Mouse (Mus musculus) layer of hippocampus, postnatal 36 days (tissue): ENCODE measurements around the gene Ptprf. TPM values are rescaled to one million over a fixed set of nuclear protein-coding genes. Genes with fewer than 3 reads are reported as not detected.
A peak's percentile ranks its signal among the peaks of the same experiment; 100 is the strongest.

ENCODE experiments used
- DNase-seq, 2 experiments: peaks; one replicate each; pipeline ENCODE4 v3.0.0; 2022
- total RNA-seq, 2 experiments: library from RNA; stranded (reverse); gene quantifications; 2 replicates each; pipeline ENCODE4 v1.2.3; 2021

Ptprf gene
- total RNA-seq, 2 experiments from 2014 or later: 73.3 to 80.7 TPM

- DNase-seq: no peak
Observed at GRCm38 (mm10) chr4:118257416-118257815, 33.8 kb downstream of the Ptprf start.

GRCm38 (mm10) chr4:118256217-118256616, 35.0 kb downstream of the Ptprf start:
- DNase-seq: no peak

- no peak for DNase-seq
Observed at GRCm38 (mm10) chr4:118254953-118255352, 36.3 kb downstream of the Ptprf start.

- no peak for DNase-seq
Observed at GRCm38 (mm10) chr4:118247323-118247722, 43.9 kb downstream of the Ptprf start.

- peak; percentile 42 to 52 for DNase-seq
Observed at GRCm38 (mm10) chr4:118245847-118246246, 45.4 kb downstream of the Ptprf start.

- DNase-seq: no peak
Observed at GRCm38 (mm10) chr4:118243791-118244190, 47.4 kb downstream of the Ptprf start.

- no peak for DNase-seq
Observed at GRCm38 (mm10) chr4:118243298-118243697, 47.9 kb downstream of the Ptprf start.

GRCm38 (mm10) chr4:118239960-118240689, 51.1 kb downstream of the Ptprf start:
- DNase-seq: no peak

GRCm38 (mm10) chr4:118238666-118239065, 52.5 kb downstream of the Ptprf start:
- no peak for DNase-seq

GRCm38 (mm10) chr4:118236871-118237270, 54.3 kb downstream of the Ptprf start:
- no peak for DNase-seq

- DNase-seq: no peak
Observed at GRCm38 (mm10) chr4:118234711-118235388, 56.4 kb downstream of the Ptprf start.

GRCm38 (mm10) chr4:118233886-118234285, 57.3 kb downstream of the Ptprf start:
- no peak for DNase-seq

- DNase-seq: no peak
Observed at GRCm38 (mm10) chr4:118231861-118232260, 59.3 kb downstream of the Ptprf start.

- no peak for DNase-seq
Observed at GRCm38 (mm10) chr4:118229035-118229770, 62.0 kb downstream of the Ptprf start.

- DNase-seq: no peak
Observed at GRCm38 (mm10) chr4:118227398-118227797, 63.8 kb downstream of the Ptprf start.

GRCm38 (mm10) chr4:118221261-118221660, 69.9 kb downstream of the Ptprf start:
- DNase-seq: no peak

GRCm38 (mm10) chr4:118220756-118221155, 70.4 kb downstream of the Ptprf start:
- DNase-seq: no peak

- DNase-seq: no peak
Observed at GRCm38 (mm10) chr4:118219487-118219886, 71.7 kb downstream of the Ptprf start.

GRCm38 (mm10) chr4:118218521-118218920, 72.7 kb downstream of the Ptprf start:
- no peak for DNase-seq

GRCm38 (mm10) chr4:118216726-118217595, 74.2 kb downstream of the Ptprf start:
- DNase-seq: peak; percentile 46 to 60

- DNase-seq: no peak
Observed at GRCm38 (mm10) chr4:118214891-118215290, 76.3 kb downstream of the Ptprf start.

- DNase-seq: no peak
Observed at GRCm38 (mm10) chr4:118206918-118207640, 84.1 kb downstream of the Ptprf start.
